In genomic region chr14:73385720-73386374, GRCm38 (mm10) we compare ENCODE assay signal across 8 mouse cellular contexts. TPM values are rescaled to one million over a fixed set of nuclear protein-coding genes. Genes with fewer than 3 reads are reported as not detected.
DNase-seq lines count a peak whose midpoint lies in the region; ATAC-seq and TF ChIP-seq lines count a peak whose summit lies in the region.

No protein-coding gene starts in this region.

- peak overlapping the region; percentile 59 for H3K4me2 ChIP-seq in forebrain, embryonic 11.5 days (ENCODE audit: low read depth, low read length, severe bottlenecking)
- peak overlapping the region; percentile 66 for H3K4me2 ChIP-seq in liver, embryonic 13.5 days

- peaks cover 3% of the 10 kb centered on the region; the same call in 1 of the 2 replicates for H3K9me3 ChIP-seq in E14TG2a.4 (ENCODE audit: low read length)
- no peaks in the 10 kb centered on the region for H3K9me3 ChIP-seq in forebrain, embryonic 11.5 days (ENCODE audit: control insufficient read depth, low read length)
- no peaks in the 10 kb centered on the region for H3K9me3 ChIP-seq in liver, embryonic 13.5 days (replicated peaks)

- H3K36me3 ChIP-seq in E14TG2a.4 (ENCODE audit: insufficient read depth, low read length): no peaks in the 10 kb centered on the region; the same call in 1 of the 2 replicates
- no peaks in the 10 kb centered on the region for H3K36me3 ChIP-seq in forebrain, embryonic 11.5 days (ENCODE audit: control insufficient read depth, insufficient read depth, low read length)
- H3K36me3 ChIP-seq in liver, embryonic 13.5 days: peaks cover 17% of the 10 kb centered on the region

- H3K4me3 ChIP-seq in gastrocnemius, adult 2 months: peak overlapping the region; percentile 86
- peak overlapping the region; percentile 92 for H3K4me3 ChIP-seq in E14TG2a.4 (replicated peaks; ENCODE audit: low read length)
- H3K4me3 ChIP-seq in forebrain, embryonic 11.5 days (ENCODE audit: low read depth, low read length): no peak overlapping the region
- H3K4me3 ChIP-seq in liver, embryonic 13.5 days (replicated peaks): peak overlapping the region; percentile 96

- peak overlapping the region; percentile 100 for H3K27ac ChIP-seq in gastrocnemius, adult 2 months
- H3K27ac ChIP-seq in forebrain, embryonic 11.5 days (ENCODE audit: low read depth, low read length): no peak overlapping the region
- H3K27ac ChIP-seq in liver, embryonic 13.5 days: peak overlapping the region; percentile 94

- intact Hi-C loops in gastrocnemius, adult 2 months (cut with DNase I): loop anchor here (5.0 kb wide), 1 partner anchor 86 kb away; no protein-coding TSS in a partner anchor

- H3K27me3 ChIP-seq in E14TG2a.4 (ENCODE audit: insufficient read depth, low read length): no peaks in the 10 kb centered on the region
- H3K27me3 ChIP-seq in forebrain, embryonic 11.5 days (ENCODE audit: control insufficient read depth, insufficient read depth, low read length): no peaks in the 10 kb centered on the region
- no peaks in the 10 kb centered on the region for H3K27me3 ChIP-seq in liver, embryonic 13.5 days

- no peak; the same call in 1 of the 2 replicates for ATAC-seq in forebrain, embryonic 11.5 days (replicated peaks; ENCODE audit: low FRiP score)
- peak; percentile 43 for ATAC-seq in liver, embryonic 13.5 days (ENCODE audit: low read depth)
- no peak for ATAC-seq in frontal cortex, adult (ENCODE audit: low TSS enrichment)

- peaks cover 62% of the 10 kb centered on the region for H3K4me1 ChIP-seq in E14TG2a.4 (replicated peaks; ENCODE audit: low read depth, low read length)
- H3K4me1 ChIP-seq in forebrain, embryonic 11.5 days (replicated peaks; ENCODE audit: control insufficient read depth, insufficient read depth, low read length): no peaks in the 10 kb centered on the region; the same call in 1 of the 2 replicates
- peaks cover 74% of the 10 kb centered on the region for H3K4me1 ChIP-seq in liver, embryonic 13.5 days (replicated peaks)

- TF ChIP-seq CTCF in gastrocnemius, adult 2 months (IDR thresholded peaks at IDR 0.05): no peak
- TF ChIP-seq CTCF in E14TG2a.4 (conservative IDR thresholded peaks at IDR 0.05; ENCODE audit: low read length): no peak

- no peak overlapping the region for H3K9ac ChIP-seq in forebrain, embryonic 11.5 days (ENCODE audit: low read length)
- H3K9ac ChIP-seq in liver, embryonic 13.5 days: peak overlapping the region; percentile 97

- WGBS in forebrain, embryonic 11.5 days: 86% methylated on average over 2 of the region's 2 CpGs
- WGBS in liver, embryonic 13.5 days (ENCODE audit: insufficient replicate concordance): 60% methylated on average over 2 of the region's 2 CpGs

- no peak for DNase-seq in gastrocnemius, adult 2 months
- DNase-seq in gastrocnemius, adult 8-10 months (ENCODE audit: low spot score in 2 of 2): no peak
- no peak for DNase-seq in forebrain, embryonic 11.5 days (ENCODE audit: low spot score)
- DNase-seq in liver, embryonic 13.5 days: no peak
- DNase-seq in adrenal gland, postnatal 14 days: no peak
- DNase-seq in layer of hippocampus, adult 9-10 months (ENCODE audit: low spot score): no peak

RNA-seq across cellular contexts. Expression of gene Itm2b, which starts 0.8 kb away (rescaled TPM):
- total RNA-seq in gastrocnemius, adult 2 months (2021): 100 to 1,000 TPM; 255 to 336 TPM
- total RNA-seq in gastrocnemius, adult 8-10 months (2022): 100 to 1,000 TPM; 232 to 300 (median 269) TPM
- 270 and 292 TPM in 2 replicates for polyA plus RNA-seq in forebrain, embryonic 11.5 days (2014; fragmentation: Nextera tagmentation; extraction: Ambion mirVana)
- polyA plus RNA-seq in liver, embryonic 13.5 days (2015; fragmentation: Nextera tagmentation; extraction: Ambion mirVana): 405 and 461 TPM in 2 replicates
- total RNA-seq in adrenal gland, postnatal 14 days (2021): 848 and 849 TPM in 2 replicates
